Mouse (Mus musculus) heart, embryonic 10.5 days (tissue): ENCODE results near the gene Gnas. TPM values are rescaled to one million over a fixed set of nuclear protein-coding genes. Genes with fewer than 3 reads are reported as not detected.
A peak's percentile ranks its signal among the peaks of the same experiment; 100 is the strongest.

ENCODE experiments used
- DNase-seq: peaks from one replicate; pipeline ENCODE4 v3.0.0-alpha.2; 2017; ENCODE audit warnings: low spot score
- H3K27ac ChIP-seq: fragments of 300-500 bp; sonication (generic); 2 replicates; pipeline ENCODE4 v1.5.1; 2016; ENCODE audit warnings: mild to moderate bottlenecking
- H3K27me3 ChIP-seq: fragments of 300-500 bp; sonication (generic); 2 replicates; pipeline ENCODE4 v1.6.1; 2016; ENCODE audit warnings: mild to moderate bottlenecking; ENCODE audit not compliant: poor library complexity, insufficient read depth, severe bottlenecking
- H3K36me3 ChIP-seq: fragments of 300-500 bp; sonication (generic); 2 replicates; pipeline ENCODE4 v1.6.1; 2016; ENCODE audit warnings: mild to moderate bottlenecking, moderate library complexity
- H3K4me1 ChIP-seq: fragments of 300-500 bp; sonication (generic); 2 replicates; pipeline ENCODE4 v1.6.1; 2016; ENCODE audit warnings: mild to moderate bottlenecking
- H3K4me3 ChIP-seq: fragments of 300-500 bp; sonication (generic); 2 replicates; pipeline ENCODE4 v1.5.1; 2016; ENCODE audit warnings: mild to moderate bottlenecking, moderate library complexity
- H3K9me3 ChIP-seq: fragments of 300-500 bp; sonication (generic); 2 replicates; pipeline ENCODE4 v1.6.1; 2016; ENCODE audit warnings: mild to moderate bottlenecking, moderate library complexity
- WGBS: fragments of 180-500 bp; shearing (Covaris S2); methylation state at CpG from one replicate; pipeline ENCODE4 v1.1.7; 2016; 5-methylcytosine and 5-hydroxymethylcytosine counted together
- polyA plus RNA-seq: library from polyadenylated mRNA; unstranded; fragments of >200 nt; fragmentation: Nextera tagmentation; extraction: Ambion mirVana; gene quantifications from 2 replicates; pipeline ENCODE4 v1.2.1, GENCODE M21; 2016

Gnas gene
- polyA plus RNA-seq, 1 experiment from 2014 or later: 1,128 TPM

- peaks cover 17% of the 10 kb centered on the region; the same call in 1 of the 2 replicates for H3K36me3 ChIP-seq
- H3K4me3 ChIP-seq: peak overlapping the region; percentile 71
- peaks cover 55% of the 10 kb centered on the region for H3K9me3 ChIP-seq
- H3K27ac ChIP-seq: no peak overlapping the region
- peaks cover 30% of the 10 kb centered on the region for H3K4me1 ChIP-seq
- 54% methylated on average over 29 of the region's 29 CpGs for WGBS
- H3K27me3 ChIP-seq: peaks cover 29% of the 10 kb centered on the region
- DNase-seq: no peak
Measured at GRCm38 (mm10) chr2:174297086-174297571, 13.0 kb downstream of the Gnas start.

- no peak overlapping the region for H3K27ac ChIP-seq
- 58% methylated on average over 19 of the region's 19 CpGs for WGBS
- H3K27me3 ChIP-seq: peaks cover 29% of the 10 kb centered on the region
- DNase-seq: no peak
- peaks cover 24% of the 10 kb centered on the region for H3K4me1 ChIP-seq
- peaks cover 55% of the 10 kb centered on the region for H3K9me3 ChIP-seq
- peak overlapping the region; percentile 58; the same call in 1 of the 2 replicates for H3K4me3 ChIP-seq
- H3K36me3 ChIP-seq: peaks cover 17% of the 10 kb centered on the region; the same call in 1 of the 2 replicates
Measured at GRCm38 (mm10) chr2:174297851-174298250, 13.7 kb downstream of the Gnas start.

DNA sequence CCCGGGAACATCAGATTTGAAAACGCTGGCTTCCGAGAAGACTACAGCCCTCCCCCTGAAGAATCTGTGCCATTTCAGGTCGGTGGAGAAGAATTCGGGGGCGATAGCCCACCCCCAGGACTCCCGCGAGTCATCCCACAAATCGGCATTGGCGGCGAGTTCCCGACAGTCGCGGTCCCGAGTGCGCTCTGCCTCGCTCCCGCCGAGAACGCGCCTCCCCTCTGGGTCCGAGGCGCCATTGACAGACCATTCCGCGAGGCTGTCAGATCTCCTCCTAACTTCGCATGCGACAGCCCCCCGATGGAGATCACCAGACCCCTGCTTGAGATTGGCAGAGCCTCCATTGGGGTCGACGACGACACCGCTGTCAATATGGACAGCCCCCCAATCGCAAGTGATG is 14.4 kb downstream of the Gnas start:
- Histone ChIP-seq H3K36me3 (peaks cover 17% of the 10 kb centered on the region; the same call in 1 of the 2 replicates), H3K9me3 (peaks cover 55% of the 10 kb centered on the region)

GRCm38 (mm10) chr2:174299091-174299770 is 15.1 kb downstream of the Gnas start:
- H3K27me3 ChIP-seq: peaks cover 29% of the 10 kb centered on the region
- H3K4me3 ChIP-seq: peak overlapping the region; percentile 58
- no peak overlapping the region; the same call in 1 of the 2 replicates for H3K27ac ChIP-seq
- peaks cover 17% of the 10 kb centered on the region; the same call in 1 of the 2 replicates for H3K36me3 ChIP-seq
- no peak for DNase-seq
- WGBS: 51% methylated on average over 48 of the region's 48 CpGs
- H3K4me1 ChIP-seq: peaks cover 21% of the 10 kb centered on the region
- H3K9me3 ChIP-seq: peaks cover 55% of the 10 kb centered on the region

More for the DNA sequence above, 14.4 kb downstream of the Gnas start:
- Histone ChIP-seq H3K27me3 (peaks cover 29% of the 10 kb centered on the region), H3K27ac (no peak overlapping the region), H3K4me3 (peak overlapping the region; percentile 58), H3K4me1 (peaks cover 21% of the 10 kb centered on the region)
- DNase-seq: no peak
- 44% methylated on average over 33 of the region's 33 CpGs for WGBS

DNA sequence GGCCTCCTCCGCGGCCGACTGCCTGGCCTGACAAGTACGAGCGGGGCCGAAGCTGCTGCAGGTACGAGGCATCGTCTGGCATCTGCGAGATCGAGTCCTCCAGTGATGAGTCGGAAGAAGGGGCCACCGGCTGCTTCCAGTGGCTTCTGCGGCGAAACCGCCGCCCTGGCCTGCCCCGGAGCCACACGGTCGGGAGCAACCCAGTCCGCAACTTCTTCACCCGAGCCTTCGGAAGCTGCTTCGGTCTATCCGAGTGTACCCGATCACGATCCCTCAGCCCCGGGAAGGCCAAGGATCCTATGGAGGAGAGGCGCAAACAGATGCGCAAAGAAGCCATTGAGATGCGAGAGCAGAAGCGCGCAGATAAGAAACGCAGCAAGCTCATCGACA is 15.6 kb downstream of the Gnas start:
- Histone ChIP-seq H3K27me3 (peaks cover 29% of the 10 kb centered on the region), H3K27ac (no peak overlapping the region; the same call in 1 of the 2 replicates), H3K9me3 (peaks cover 51% of the 10 kb centered on the region), H3K36me3 (peaks cover 17% of the 10 kb centered on the region; the same call in 1 of the 2 replicates), H3K4me3 (peak overlapping the region; percentile 58), H3K4me1 (peaks cover 21% of the 10 kb centered on the region)
- 53% methylated on average over 34 of the region's 34 CpGs for WGBS
- DNase-seq: peak; percentile 75

DNA sequence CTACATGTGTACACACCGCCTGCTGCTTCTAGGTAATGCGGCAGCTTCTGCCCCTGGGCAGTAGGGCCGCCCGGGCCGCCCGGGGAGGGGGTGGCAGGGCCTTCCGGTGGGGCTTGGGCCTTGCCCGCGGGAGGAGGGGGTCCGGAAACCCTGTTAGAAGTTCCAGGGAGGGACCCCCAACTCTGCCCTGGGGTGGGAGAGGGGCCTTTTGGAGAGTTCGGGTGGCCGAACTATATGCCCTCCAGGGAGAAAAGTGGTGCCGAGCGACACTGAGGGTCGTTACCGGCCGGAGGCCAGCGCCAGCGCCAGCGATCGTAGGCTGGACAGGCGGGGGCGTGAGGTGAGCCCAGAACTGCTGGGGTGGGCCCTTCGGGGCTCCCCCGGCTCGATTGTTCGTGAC is 16.1 kb downstream of the Gnas start:
- no peak for DNase-seq
- Histone ChIP-seq H3K27ac (no peak overlapping the region), H3K27me3 (peaks cover 29% of the 10 kb centered on the region), H3K4me3 (peak overlapping the region; percentile 58), H3K36me3 (peaks cover 17% of the 10 kb centered on the region; the same call in 1 of the 2 replicates), H3K4me1 (peaks cover 21% of the 10 kb centered on the region), H3K9me3 (peaks cover 47% of the 10 kb centered on the region)
- WGBS: 56% methylated on average over 27 of the region's 27 CpGs

DNA sequence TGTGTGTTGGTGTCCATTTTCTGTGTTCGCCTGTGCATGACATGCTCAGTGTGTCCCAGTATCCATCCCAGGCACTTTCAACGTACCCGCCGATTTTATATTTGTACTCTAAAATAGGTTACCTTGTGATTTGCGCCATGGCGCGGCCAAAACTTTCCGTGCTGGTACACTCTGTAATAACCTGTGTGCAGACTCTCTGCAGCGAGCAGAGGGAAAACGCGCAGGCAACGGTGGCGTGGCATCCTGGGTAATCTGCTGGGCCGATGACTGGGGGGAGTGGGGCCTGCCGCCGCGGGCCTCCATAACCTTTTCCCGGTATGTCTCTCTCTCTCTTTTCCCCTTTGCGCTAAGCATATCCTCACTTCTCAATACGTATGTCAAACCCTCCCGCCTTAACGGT is 16.5 kb downstream of the Gnas start:
- peaks cover 29% of the 10 kb centered on the region for H3K27me3 ChIP-seq
- H3K27ac ChIP-seq: no peak overlapping the region
- DNase-seq: no peak
- peaks cover 21% of the 10 kb centered on the region for H3K4me1 ChIP-seq
- H3K36me3 ChIP-seq: peaks cover 17% of the 10 kb centered on the region; the same call in 1 of the 2 replicates
- peaks cover 42% of the 10 kb centered on the region for H3K9me3 ChIP-seq
- H3K4me3 ChIP-seq: peak overlapping the region; percentile 58
- WGBS: 53% methylated on average over 22 of the region's 22 CpGs

DNA sequence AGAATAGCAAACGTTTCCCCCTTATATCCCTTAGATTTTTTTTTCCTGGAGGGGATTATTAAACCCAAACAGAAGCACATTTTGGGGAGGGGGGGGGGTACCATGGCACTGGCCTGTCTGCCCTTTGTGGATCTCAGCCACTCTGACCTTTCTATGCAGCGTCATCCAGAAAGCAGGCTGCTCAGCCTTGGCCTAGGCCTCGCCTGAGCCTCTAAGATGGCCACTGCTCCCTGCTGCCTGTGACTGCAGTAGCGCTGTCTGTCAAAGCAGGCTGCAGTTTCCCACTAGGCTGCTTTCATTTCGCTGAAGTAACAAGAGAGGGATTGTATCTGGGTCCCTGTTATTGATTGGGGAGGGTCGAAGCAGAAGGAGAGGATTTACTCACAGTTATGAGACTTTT is 18.4 kb downstream of the Gnas start:
- WGBS: 52% methylated on average over 6 of the region's 6 CpGs
- H3K27ac ChIP-seq: no peak overlapping the region
- peaks cover 26% of the 10 kb centered on the region for H3K27me3 ChIP-seq
- peaks cover 32% of the 10 kb centered on the region for H3K9me3 ChIP-seq
- peak; percentile 42 for DNase-seq
- H3K4me1 ChIP-seq: peaks cover 21% of the 10 kb centered on the region
- no peak overlapping the region for H3K4me3 ChIP-seq
- H3K36me3 ChIP-seq: peaks cover 17% of the 10 kb centered on the region; the same call in 1 of the 2 replicates

GRCm38 (mm10) chr2:174305646-174306045 is 21.5 kb downstream of the Gnas start:
- DNase-seq: peak; percentile 63
- H3K9me3 ChIP-seq: peaks cover 3% of the 10 kb centered on the region; the same call in 1 of the 2 replicates
- WGBS: 45% methylated on average over 5 of the region's 5 CpGs

GRCm38 (mm10) chr2:174307903-174308302 is 23.8 kb downstream of the Gnas start:
- WGBS: 72% methylated on average over 3 of the region's 3 CpGs
- Histone ChIP-seq H3K4me1 (peaks cover 10% of the 10 kb centered on the region; the same call in 1 of the 2 replicates), H3K9me3 (no peaks in the 10 kb centered on the region), H3K27ac (no peak overlapping the region), H3K27me3 (no peaks in the 10 kb centered on the region), H3K36me3 (no peaks in the 10 kb centered on the region), H3K4me3 (no peak overlapping the region)
- no peak for DNase-seq

More at GRCm38 (mm10) chr2:174305646-174306045, 21.5 kb downstream of the Gnas start:
- Histone ChIP-seq H3K27ac (no peak overlapping the region), H3K27me3 (no peaks in the 10 kb centered on the region), H3K4me1 (no peaks in the 10 kb centered on the region; the same call in 1 of the 2 replicates), H3K36me3 (no peaks in the 10 kb centered on the region), H3K4me3 (no peak overlapping the region)

DNA sequence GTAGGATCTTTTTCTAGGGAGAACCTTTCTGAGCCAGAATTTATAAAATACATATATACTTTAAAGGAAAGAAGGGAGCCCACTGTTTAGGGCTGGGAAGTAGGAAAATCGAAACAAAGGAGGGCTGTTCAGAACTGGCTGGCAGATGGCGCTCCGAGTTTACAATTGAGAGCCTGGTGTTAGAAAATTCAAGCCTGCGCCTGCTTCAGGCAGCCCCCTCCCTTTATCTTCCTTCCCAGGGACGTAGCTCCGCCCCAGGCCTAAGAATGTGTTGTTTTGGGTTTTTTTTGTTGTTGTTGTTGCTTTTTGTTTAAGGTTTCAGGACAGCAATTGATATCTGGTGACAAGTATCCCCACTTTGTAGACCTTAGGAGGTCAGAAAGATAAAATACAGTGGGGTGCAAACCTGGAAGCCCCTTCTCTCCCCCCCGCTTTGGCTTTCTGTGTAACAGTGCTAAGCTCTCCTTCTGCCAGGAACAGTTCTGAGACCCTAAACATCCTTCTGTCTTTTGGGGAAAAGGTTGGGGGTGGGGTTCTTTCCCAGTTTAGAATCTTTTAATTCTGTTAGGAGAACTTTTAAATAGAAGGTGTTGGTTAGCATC is 26.9 kb downstream of the Gnas start:
- Histone ChIP-seq H3K27ac (no peak overlapping the region), H3K4me1 (peaks cover 10% of the 10 kb centered on the region; the same call in 1 of the 2 replicates), H3K27me3 (no peaks in the 10 kb centered on the region), H3K9me3 (no peaks in the 10 kb centered on the region), H3K4me3 (no peak overlapping the region), H3K36me3 (no peaks in the 10 kb centered on the region)
- DNase-seq: no peak
- WGBS: 14% methylated on average over 7 of the region's 7 CpGs

- Histone ChIP-seq H3K4me1 (peaks cover 10% of the 10 kb centered on the region; the same call in 1 of the 2 replicates), H3K9me3 (no peaks in the 10 kb centered on the region), H3K36me3 (no peaks in the 10 kb centered on the region), H3K27me3 (no peaks in the 10 kb centered on the region), H3K27ac (no peak overlapping the region), H3K4me3 (no peak overlapping the region)
- WGBS: 65% methylated on average over 1 of the region's 1 CpGs
- no peak for DNase-seq
Measured at GRCm38 (mm10) chr2:174311613-174312012, 27.5 kb downstream of the Gnas start.

DNA sequence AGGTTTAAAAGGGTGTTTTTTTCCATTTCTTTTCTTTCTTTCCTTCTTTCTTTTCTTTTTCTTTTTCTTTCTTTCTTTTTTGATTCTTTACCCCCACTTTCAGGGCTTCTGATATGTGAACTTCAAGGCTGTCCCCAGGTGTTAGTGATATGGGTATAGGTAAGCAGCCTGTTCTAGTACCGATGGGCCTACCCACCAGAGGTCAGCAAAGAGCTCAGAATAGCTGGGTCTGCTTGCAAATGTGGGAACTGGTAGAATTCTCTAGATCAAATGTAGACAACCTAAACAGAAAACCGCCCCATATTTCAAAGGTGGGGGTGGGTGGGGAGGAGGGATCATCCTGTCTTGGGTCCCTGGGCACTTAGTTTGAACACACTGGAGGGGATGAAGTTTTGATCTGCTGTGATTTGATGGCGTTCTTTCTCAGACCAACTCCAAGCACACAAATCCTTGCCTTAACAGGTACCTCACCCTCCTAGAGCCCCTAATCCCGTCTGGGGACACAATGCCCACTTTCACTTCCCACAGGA is 28.1 kb downstream of the Gnas start:
- Histone ChIP-seq H3K36me3 (no peaks in the 10 kb centered on the region), H3K4me1 (peaks cover 10% of the 10 kb centered on the region; the same call in 1 of the 2 replicates), H3K27me3 (no peaks in the 10 kb centered on the region), H3K4me3 (no peak overlapping the region), H3K27ac (no peak overlapping the region), H3K9me3 (no peaks in the 10 kb centered on the region)
- WGBS: 33% methylated on average over 4 of the region's 4 CpGs
- DNase-seq: no peak
